Mouse (Mus musculus) small intestine, adult 2 months (tissue): ENCODE results near the gene Grb2.

Source experiments
- CTCF ChIP-seq: fragments of 200-500 bp; IDR thresholded peaks from 2 replicates; pipeline ENCODE4 v1.5.1; 2012; ENCODE audit warnings: low read depth, mild to moderate bottlenecking, control low read depth, inconsistent platforms, low read length, moderate library complexity, mixed read lengths; ENCODE audit not compliant: insufficient replicate concordance, insufficient read length; ENCODE audit errors: extremely low read depth
- POLR2A ChIP-seq: fragments of 200-500 bp; IDR thresholded peaks from 2 replicates; pipeline ENCODE4 v1.6.1; 2012; ENCODE audit warnings: low read depth, mild to moderate bottlenecking, control low read depth, inconsistent platforms, low read length, moderate library complexity

DNA sequence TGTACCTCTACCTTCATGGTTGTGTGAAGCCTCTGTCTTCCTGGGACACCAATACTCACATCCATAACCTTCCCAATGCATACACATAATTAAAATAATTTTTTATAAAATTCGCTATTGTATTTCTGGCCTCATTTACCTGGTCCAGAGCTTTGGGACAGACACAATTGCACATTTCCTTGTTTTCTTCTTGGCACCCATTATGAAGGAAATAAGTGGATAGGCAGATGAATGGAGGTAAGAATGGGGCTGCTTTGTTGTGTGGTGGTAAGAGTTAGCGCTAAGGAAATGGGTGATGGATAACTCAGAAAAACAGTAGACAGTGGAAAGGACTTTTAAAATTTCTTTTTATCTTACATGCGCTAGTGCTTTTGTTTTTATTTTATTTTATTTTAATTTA is 5.0 kb upstream of the Grb2 start:
- TF ChIP-seq CTCF (no peak), POLR2A (no peak)
